Mouse (Mus musculus) heart, postnatal 0 days (tissue): ENCODE results near the gene Ngp.

Source experiments
- CTCF ChIP-seq: IDR thresholded peaks from 2 replicates; pipeline ENCODE4 v1.5.1; 2016; ENCODE audit warnings: antibody characterized with exemption, control low read depth, low read depth
- EP300 ChIP-seq: IDR thresholded peaks from 2 replicates; pipeline ENCODE4 v1.6.1; 2016; ENCODE audit warnings: antibody characterized with exemption, low read depth

- TF ChIP-seq EP300 (no peak), CTCF (no peak)
Observed at GRCm38 (mm10) chr9:110448356-110448755, 28.8 kb downstream of the Ngp start.
